Mouse (Mus musculus) limb, embryonic 11.5 days (tissue): ENCODE results near the gene Ogg1. TPM values are rescaled to one million over a fixed set of nuclear protein-coding genes. Genes with fewer than 3 reads are reported as not detected.

Experiments
- ATAC-seq: fragments of 200-750 bp; cut with Nextera tagmentation; 2 replicates; pipeline ENCODE4 v1.8.0; 2017; ENCODE audit warnings: low read depth; ENCODE audit not compliant: insufficient number of reproducible peaks, low FRiP score, low TSS enrichment
- DNase-seq: peaks from one replicate; pipeline ENCODE4 v3.0.0-alpha.2; 2015; ENCODE audit warnings: low spot score
- H3K27ac ChIP-seq: fragments of 300-500 bp; sonication (generic); replicated peaks from 2 replicates; pipeline ENCODE4 v1.5.1; 2014; ENCODE audit warnings: low read depth, mild to moderate bottlenecking, low read length
- H3K27me3 ChIP-seq: fragments of 300-500 bp; sonication (generic); 2 replicates; pipeline ENCODE4 v1.6.1; 2014; ENCODE audit warnings: mild to moderate bottlenecking, low read length, mixed read lengths; ENCODE audit not compliant: control insufficient read depth, insufficient read depth
- H3K36me3 ChIP-seq: fragments of 300-500 bp; sonication (generic); 2 replicates; pipeline ENCODE4 v1.6.1; 2014; ENCODE audit warnings: mild to moderate bottlenecking, low read length, moderate library complexity, mixed read lengths; ENCODE audit not compliant: control insufficient read depth, insufficient read depth
- H3K4me1 ChIP-seq: fragments of 300-500 bp; sonication (generic); 2 replicates; pipeline ENCODE4 v1.6.1; 2014; ENCODE audit warnings: low read length, mixed read lengths; ENCODE audit not compliant: control insufficient read depth, insufficient read depth
- H3K4me2 ChIP-seq: fragments of 300-500 bp; sonication (generic); 2 replicates; pipeline ENCODE4 v1.6.1; 2014; ENCODE audit warnings: low read depth, mild to moderate bottlenecking, moderate library complexity; ENCODE audit not compliant: severe bottlenecking
- H3K4me3 ChIP-seq: fragments of 300-500 bp; sonication (generic); 2 replicates; pipeline ENCODE4 v1.5.1; 2014; ENCODE audit warnings: low read depth, low read length
- H3K9ac ChIP-seq: fragments of 300-500 bp; sonication (generic); 2 replicates; pipeline ENCODE4 v1.6.1; 2014; ENCODE audit warnings: mild to moderate bottlenecking, low read length
- H3K9me3 ChIP-seq: fragments of 300-500 bp; sonication (generic); 2 replicates; pipeline ENCODE4 v1.6.1; 2016; ENCODE audit warnings: low read length; ENCODE audit not compliant: control insufficient read depth
- WGBS: fragments of 180-500 bp; shearing (Covaris S2); extraction: QIAGEN DNeasy Blood & Tissue Kit; methylation state at CpG from one replicate; pipeline ENCODE4 v1.1.7; 2014; 5-methylcytosine and 5-hydroxymethylcytosine counted together
- polyA plus RNA-seq: library from polyadenylated mRNA; unstranded; fragments of >200 nt; fragmentation: Nextera tagmentation; extraction: Ambion mirVana; gene quantifications from 2 replicates; pipeline ENCODE4 v1.2.1, GENCODE M21; 2014

Gene Ogg1
- 15.1 and 16.2 TPM in 2 replicates for polyA plus RNA-seq

DNA sequence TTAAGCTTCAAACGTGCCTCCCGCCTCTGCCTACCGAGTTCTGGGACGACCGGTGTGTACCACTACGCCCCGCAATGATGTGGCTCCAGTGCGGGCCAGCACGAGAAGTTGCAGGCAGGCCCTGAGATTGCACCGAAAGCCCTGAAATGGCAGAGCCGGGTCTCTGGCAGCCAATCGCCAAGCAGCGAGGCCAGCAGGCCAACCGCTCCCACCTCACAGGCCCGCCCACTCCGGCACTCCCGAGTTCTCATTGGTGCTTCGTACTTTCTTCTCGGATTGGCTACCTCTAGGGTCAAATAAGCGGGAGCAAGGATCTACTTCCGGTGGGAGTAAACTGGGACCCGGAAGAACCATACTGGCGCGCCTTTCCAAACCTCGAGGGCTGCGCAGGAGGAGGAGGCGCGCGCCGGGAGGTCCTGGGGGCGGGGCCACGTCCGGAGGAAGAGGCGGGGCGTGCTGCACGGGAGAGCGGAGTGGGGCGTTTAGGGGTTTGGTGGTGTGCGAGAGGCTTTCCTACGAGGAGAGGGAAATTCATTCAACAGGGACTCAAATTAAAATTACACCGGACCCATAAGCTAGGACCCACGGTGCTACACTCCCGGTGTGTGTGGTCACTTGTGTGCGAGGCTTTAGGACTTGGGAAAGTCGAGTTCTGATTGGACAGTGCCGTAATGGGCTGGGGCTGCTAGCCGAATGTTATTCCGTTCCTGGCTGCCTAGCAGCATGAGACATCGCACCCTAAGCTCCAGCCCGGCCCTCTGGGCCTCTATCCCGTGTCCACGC lies at the start of gene Ogg1:
Gene Ogg1 (plus strand): TSS at position 440 of the 783 bp plus-strand sequence.
- under 1% methylated on average over 52 of the region's 52 CpGs for WGBS
- ATAC-seq = peak; percentile 99
- peak; percentile 98 for DNase-seq
- H3K4me2 ChIP-seq = peak within 1 kb of the TSS; percentile 88
- H3K4me3 ChIP-seq = peak within 1 kb of the TSS; percentile 58
- H3K9me3 ChIP-seq = no peaks in the 10 kb centered on the region
- peaks cover 21% of the 10 kb centered on the region for H3K36me3 ChIP-seq
- H3K4me1 ChIP-seq = no peaks in the 10 kb centered on the region
- H3K9ac ChIP-seq = peak within 1 kb of the TSS; percentile 77
- H3K27ac ChIP-seq = peak within 1 kb of the TSS; percentile 86
- H3K27me3 ChIP-seq = no peaks in the 10 kb centered on the region

DNA sequence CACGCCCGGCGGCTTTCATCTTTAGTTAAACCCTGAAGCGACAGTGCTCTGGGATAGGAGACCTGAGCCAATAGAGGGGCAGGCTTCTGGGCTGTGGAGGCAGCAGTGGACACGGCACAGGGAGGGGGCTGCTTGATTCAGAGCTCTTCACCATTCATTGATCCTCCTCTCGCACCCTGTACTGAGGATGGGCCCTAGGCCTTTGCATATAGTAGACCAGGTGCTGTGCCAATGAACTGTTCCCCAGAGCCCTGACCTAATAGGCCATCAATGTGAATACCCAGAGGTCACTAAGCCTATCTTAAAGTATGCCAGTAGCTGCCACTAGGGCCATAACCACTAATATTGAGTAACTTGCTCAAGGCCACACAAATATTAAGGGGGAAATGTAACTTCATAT lies 45.1 kb upstream of the Ogg1 start:
- Histone ChIP-seq H3K4me1 (peaks cover 3% of the 10 kb centered on the region; the same call in 1 of the 2 replicates), H3K36me3 (peaks cover 3% of the 10 kb centered on the region; the same call in 1 of the 2 replicates), H3K27me3 (peaks cover 35% of the 10 kb centered on the region), H3K9me3 (no peaks in the 10 kb centered on the region), H3K4me3 (no peak overlapping the region), H3K9ac (no peak overlapping the region), H3K27ac (no peak overlapping the region), H3K4me2 (no peak overlapping the region)
- no peak for DNase-seq
- 0 out of 2 replicates have a peak, but pooled peaks have one; percentile 33 for ATAC-seq
- 64% methylated on average over 6 of the region's 6 CpGs for WGBS

DNA sequence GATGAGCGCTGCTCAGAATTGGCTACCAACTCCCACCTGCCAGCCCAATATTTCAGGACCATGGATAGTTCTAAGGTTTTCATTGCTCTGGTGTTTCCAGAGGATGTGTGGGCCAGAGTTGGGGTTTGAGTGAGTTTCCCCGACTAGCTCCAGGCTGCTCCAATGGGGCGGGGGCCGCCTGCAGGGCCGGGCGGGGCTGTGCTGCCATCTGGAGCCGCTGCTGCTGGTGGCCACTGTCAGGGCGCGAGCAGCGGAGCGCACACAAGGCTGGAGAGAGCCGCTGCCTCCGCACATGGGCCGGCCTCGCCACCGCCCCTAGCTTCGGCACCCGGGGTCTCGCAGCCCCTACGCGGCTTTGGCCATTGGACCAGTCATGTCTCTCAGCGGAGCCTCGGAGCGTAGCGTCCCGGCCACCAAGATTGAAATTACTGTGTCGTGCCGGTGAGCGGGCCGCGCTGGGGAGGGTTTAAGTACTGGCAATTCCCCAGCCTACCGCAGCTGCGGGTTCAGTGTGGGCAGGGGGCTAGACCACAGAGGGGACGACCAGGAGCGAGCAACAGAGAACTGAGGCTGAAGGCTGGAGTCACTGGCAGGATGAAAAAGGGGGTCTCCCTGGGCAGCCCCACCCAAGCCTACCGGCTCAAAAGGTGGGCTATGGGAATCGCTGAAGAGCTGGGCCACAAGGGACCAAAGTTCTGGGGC lies 44.5 kb upstream of the Ogg1 start, which contains the start of gene Cpne9:
Gene Cpne9 (plus strand): TSS at position 207 of the 702 bp plus-strand sequence.
- peaks cover 3% of the 10 kb centered on the region; the same call in 1 of the 2 replicates for H3K4me1 ChIP-seq
- no peak within 1 kb of the TSS for H3K4me3 ChIP-seq
- no peaks in the 10 kb centered on the region for H3K9me3 ChIP-seq
- H3K27me3 ChIP-seq = peaks cover 35% of the 10 kb centered on the region
- peaks cover 3% of the 10 kb centered on the region; the same call in 1 of the 2 replicates for H3K36me3 ChIP-seq
- ATAC-seq = peak; percentile 73
- WGBS = 1% methylated on average over 37 of the region's 37 CpGs
- H3K9ac ChIP-seq = no peak within 1 kb of the TSS
- peak; percentile 75 for DNase-seq
- H3K27ac ChIP-seq = no peak within 1 kb of the TSS
- peak within 1 kb of the TSS; percentile 23; the same call in 1 of the 2 replicates for H3K4me2 ChIP-seq

DNA sequence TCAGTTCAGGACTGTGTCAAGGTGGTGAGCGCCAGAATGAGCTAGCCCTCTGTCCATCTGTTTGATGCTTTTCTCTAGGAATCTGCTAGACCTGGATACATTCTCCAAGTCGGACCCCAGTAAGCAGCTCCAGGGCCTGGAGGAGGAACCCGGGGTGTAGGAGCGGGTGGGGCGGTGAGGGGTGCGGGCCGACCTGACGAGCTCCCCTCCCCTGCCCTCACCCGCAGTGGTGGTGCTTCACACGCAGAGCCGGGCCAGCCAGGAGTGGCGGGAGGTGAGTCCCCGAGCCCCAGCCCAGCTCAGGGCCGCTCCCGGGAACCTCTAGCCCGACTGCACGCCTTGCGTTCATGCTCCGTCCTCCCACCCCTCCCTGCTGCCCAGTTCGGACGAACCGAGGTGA lies 43.8 kb upstream of the Ogg1 start:
- Histone ChIP-seq H3K36me3 (peaks cover 3% of the 10 kb centered on the region; the same call in 1 of the 2 replicates), H3K4me3 (no peak overlapping the region), H3K4me2 (no peak overlapping the region), H3K27me3 (peaks cover 35% of the 10 kb centered on the region), H3K9me3 (no peaks in the 10 kb centered on the region), H3K27ac (no peak overlapping the region), H3K4me1 (peaks cover 3% of the 10 kb centered on the region; the same call in 1 of the 2 replicates), H3K9ac (no peak overlapping the region)
- DNase-seq (peak; percentile 23), ATAC-seq (no peak)
- WGBS = under 1% methylated on average over 22 of the region's 22 CpGs

DNA sequence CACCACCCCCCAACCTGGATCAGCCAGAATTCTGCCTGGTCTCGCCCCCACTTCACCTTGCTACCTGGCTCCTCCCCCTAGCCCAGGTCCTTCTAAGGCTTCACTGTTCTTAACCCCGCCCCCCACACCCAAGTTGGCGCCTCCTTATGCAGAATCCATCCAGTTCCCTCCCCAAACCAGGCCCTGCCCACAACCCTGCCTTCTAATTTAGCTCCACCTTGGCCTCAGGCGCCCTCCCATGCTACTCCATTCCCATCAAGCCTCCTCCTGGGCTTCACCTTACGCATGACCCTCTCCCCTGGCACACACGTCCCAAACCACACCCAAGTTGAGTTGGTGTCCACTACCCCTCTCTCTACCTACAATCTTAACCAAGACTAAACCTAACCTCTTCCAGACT lies 43.3 kb upstream of the Ogg1 start:
- DNase-seq (no peak), ATAC-seq (0 out of 2 replicates have a peak, but pooled peaks have one; percentile 19)
- Histone ChIP-seq H3K36me3 (peaks cover 3% of the 10 kb centered on the region; the same call in 1 of the 2 replicates), H3K9me3 (no peaks in the 10 kb centered on the region), H3K27ac (no peak overlapping the region), H3K4me2 (no peak overlapping the region), H3K9ac (no peak overlapping the region), H3K4me1 (peaks cover 3% of the 10 kb centered on the region; the same call in 1 of the 2 replicates), H3K27me3 (peaks cover 35% of the 10 kb centered on the region), H3K4me3 (no peak overlapping the region)
- WGBS = 13% methylated on average over 6 of the region's 6 CpGs

DNA sequence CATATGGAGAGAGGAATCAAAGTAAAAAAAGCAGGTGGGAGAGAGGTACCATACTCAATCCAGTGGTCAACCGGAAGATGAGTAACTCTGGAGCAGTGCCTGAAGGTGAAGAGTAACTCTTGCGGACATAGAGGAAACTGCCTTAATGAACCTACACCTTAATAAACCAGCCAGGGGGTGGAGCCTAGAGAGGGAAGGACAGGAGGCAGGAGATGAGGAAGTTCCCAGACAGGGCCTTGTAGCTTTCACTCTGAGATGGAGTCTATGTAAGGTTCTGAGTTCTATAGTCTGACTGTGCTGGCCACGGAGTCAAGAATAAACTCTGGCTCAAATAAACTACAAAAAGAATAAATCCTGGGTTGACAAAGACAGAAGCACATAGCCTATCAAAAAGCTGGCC lies 41.8 kb upstream of the Ogg1 start:
- Histone ChIP-seq H3K27me3 (peaks cover 35% of the 10 kb centered on the region), H3K27ac (no peak overlapping the region), H3K9me3 (no peaks in the 10 kb centered on the region), H3K36me3 (peaks cover 3% of the 10 kb centered on the region; the same call in 1 of the 2 replicates), H3K4me3 (no peak overlapping the region), H3K4me1 (peaks cover 3% of the 10 kb centered on the region; the same call in 1 of the 2 replicates), H3K9ac (no peak overlapping the region), H3K4me2 (no peak overlapping the region)
- 74% methylated on average over 3 of the region's 3 CpGs for WGBS
- DNase-seq = no peak
- ATAC-seq = no peak

DNA sequence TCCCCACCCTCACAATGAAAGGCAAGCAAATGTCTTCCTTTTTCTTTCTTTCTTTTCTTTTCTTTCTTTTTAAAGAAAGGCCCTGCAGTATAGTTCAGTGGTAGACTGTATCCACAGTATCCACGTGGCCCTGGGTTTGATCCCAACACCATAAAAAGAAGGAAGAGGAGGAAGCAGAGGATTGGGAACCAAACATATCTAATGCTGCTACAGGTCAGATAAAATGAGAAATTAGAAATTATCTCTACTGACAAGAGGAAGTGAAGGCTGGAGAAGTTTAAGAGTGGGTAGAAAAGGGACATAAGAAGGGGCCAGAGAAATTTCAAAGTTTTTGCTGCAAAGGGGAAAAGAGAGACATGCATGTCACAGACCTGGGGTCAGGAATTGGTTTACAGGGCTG lies 40.5 kb upstream of the Ogg1 start:
- no peaks in the 10 kb centered on the region for H3K36me3 ChIP-seq
- peaks cover 35% of the 10 kb centered on the region for H3K27me3 ChIP-seq
- H3K4me1 ChIP-seq = peaks cover 3% of the 10 kb centered on the region; the same call in 1 of the 2 replicates
- 71% methylated on average over 1 of the region's 1 CpGs for WGBS
- no peak overlapping the region for H3K27ac ChIP-seq
- no peaks in the 10 kb centered on the region for H3K9me3 ChIP-seq
- DNase-seq = no peak
- H3K4me2 ChIP-seq = no peak overlapping the region
- no peak overlapping the region for H3K9ac ChIP-seq
- no peak overlapping the region for H3K4me3 ChIP-seq
- no peak for ATAC-seq

DNA sequence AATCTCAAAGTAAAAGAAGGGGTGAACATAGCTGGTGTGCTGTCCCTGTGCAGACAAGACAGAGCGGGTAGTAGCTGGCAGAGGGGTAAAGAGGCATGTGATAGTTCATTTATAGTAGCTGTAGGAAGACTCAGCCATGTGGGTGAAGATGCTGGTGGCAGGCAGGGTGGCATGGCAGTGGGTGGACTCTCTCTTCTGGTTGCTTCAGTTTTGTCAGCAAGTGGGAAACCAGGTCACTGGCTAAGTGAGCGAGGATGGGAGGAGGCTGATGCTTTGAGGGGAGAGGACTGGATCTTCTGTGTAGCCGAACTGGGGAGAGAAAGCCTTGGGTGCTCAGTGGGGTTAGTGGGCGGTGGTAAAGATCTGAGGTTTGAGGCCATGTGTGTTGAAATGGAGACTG lies 39.5 kb upstream of the Ogg1 start:
- DNase-seq = no peak
- Histone ChIP-seq H3K27ac (no peak overlapping the region), H3K4me2 (no peak overlapping the region), H3K4me3 (no peak overlapping the region), H3K36me3 (no peaks in the 10 kb centered on the region), H3K4me1 (peaks cover 2% of the 10 kb centered on the region; the same call in 1 of the 2 replicates), H3K9me3 (no peaks in the 10 kb centered on the region), H3K27me3 (peaks cover 29% of the 10 kb centered on the region), H3K9ac (no peak overlapping the region)
- ATAC-seq = no peak
- 75% methylated on average over 4 of the region's 4 CpGs for WGBS
